In genomic region chr7:115531217-115531616, GRCm38 (mm10) we compare ENCODE assay signal across 13 mouse cellular contexts.
"Had no signal": no experiment of that assay in that cellular context is flagged by ENCODE, and none has a peak within 500 bp of the region (broad histone marks: within the 10 kb centered on the region; RNA-seq: fewer than 3 reads in every experiment).

No protein-coding gene starts in this region.

- DNase-seq: kidney, adult 18-20 months; kidney, adult 9 months; kidney, postnatal 14 days; kidney, postnatal 4 days; layer of hippocampus, adult 9-11 months; liver, postnatal 0 days; lung, embryonic 14.5 days; retina, postnatal 1 day; right cerebral cortex, postnatal 25 days; spleen, adult 18-20 months; thymus, postnatal 25 days had no signal

- ATAC-seq: lung, postnatal 0 days; midbrain, embryonic 15.5 days had no signal
